Mouse (Mus musculus): Measurements from ENCODE around the gene Wap.

DNA sequence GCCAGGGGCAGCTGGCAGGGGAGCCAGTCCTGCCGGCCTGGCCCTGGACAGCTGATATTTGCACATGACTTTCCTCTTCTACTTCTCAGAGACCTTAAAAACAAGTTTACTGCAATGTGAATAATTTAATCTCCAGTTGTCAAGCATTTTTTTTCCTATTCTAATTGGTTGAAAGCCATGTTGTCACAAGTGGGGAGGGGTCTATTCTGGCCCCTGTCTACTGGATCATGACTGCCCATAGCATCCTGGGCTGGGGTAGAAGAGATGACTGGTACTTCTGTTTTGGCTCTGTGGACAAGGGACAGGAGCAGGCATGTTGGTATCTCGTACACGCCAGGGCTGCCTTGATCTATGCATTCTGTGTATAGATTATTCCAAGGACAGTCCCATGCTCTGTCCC is 41.8 kb downstream of the Wap start:
- TF ChIP-seq CTCF (IDR thresholded peaks at IDR 0.05; ENCODE audit: extremely low read depth, insufficient read depth, insufficient read length, insufficient replicate concordance) (no peak), POLR2A (IDR thresholded peaks at IDR 0.05; ENCODE audit: low read depth, low read length) (no peak)
